Mouse (Mus musculus) mouse embryonic stem cell (cell line): ENCODE results near the gene Crip2.

Source experiments
- in situ Hi-C, 2 experiments: fragments of 300-500 bp; cut with MboI; formaldehyde crosslinking; loops; 1 replicate in 1 of 2; 3 replicates in 1 of 2; pipeline ENCODE4 v1.14.3; 2019 to 2020; ENCODE audit warnings: low sequenced_read_pairs in 2 of 2, low pct_unique_long_range_greater_than_20kb in 1 of 2, mixed read lengths in 1 of 2; ENCODE audit not compliant: unreplicated experiment in 1 of 2

Crip2 gene

GRCm38 (mm10) chr12:113139908-113140615, at the start of gene Crip2:
Gene Crip2, plus strand, starts transcription at chr12:113140236.
- in situ Hi-C loops: no loop called here

- in situ Hi-C loops: no loop called here
Measured at GRCm38 (mm10) chr12:113097040-113097439, 43.0 kb upstream of the Crip2 start.

GRCm38 (mm10) chr12:113097749-113098281, 42.2 kb upstream of the Crip2 start, which contains the start of gene Mta1:
Gene Mta1, plus strand, starts transcription at chr12:113098278.
- in situ Hi-C loops: no loop called here

- in situ Hi-C loops: no loop called here
Measured at GRCm38 (mm10) chr12:113098530-113099151, 41.4 kb upstream of the Crip2 start.

GRCm38 (mm10) chr12:113099470-113100237, 40.4 kb upstream of the Crip2 start:
- in situ Hi-C loops: no loop called here

- in situ Hi-C loops: no loop called here
Measured at GRCm38 (mm10) chr12:113100448-113101076, 39.5 kb upstream of the Crip2 start.

- in situ Hi-C loops: no loop called here
Measured at GRCm38 (mm10) chr12:113101251-113101960, 38.6 kb upstream of the Crip2 start.

- in situ Hi-C loops: no loop called here
Measured at GRCm38 (mm10) chr12:113102461-113102860, 37.6 kb upstream of the Crip2 start.

GRCm38 (mm10) chr12:113103846-113104451, 36.1 kb upstream of the Crip2 start:
- in situ Hi-C loops: no loop called here

- in situ Hi-C loops: no loop called here
Measured at GRCm38 (mm10) chr12:113106386-113106785, 33.6 kb upstream of the Crip2 start.

GRCm38 (mm10) chr12:113107431-113108124, 32.5 kb upstream of the Crip2 start:
- in situ Hi-C loops: no loop called here

- in situ Hi-C loops: no loop called here
Measured at GRCm38 (mm10) chr12:113108528-113109283, 31.3 kb upstream of the Crip2 start.

- in situ Hi-C loops: no loop called here
Measured at GRCm38 (mm10) chr12:113109801-113110200, 30.2 kb upstream of the Crip2 start.

- in situ Hi-C loops: no loop called here
Measured at GRCm38 (mm10) chr12:113114141-113114540, 25.9 kb upstream of the Crip2 start.

- in situ Hi-C loops: no loop called here
Measured at GRCm38 (mm10) chr12:113114856-113115538, 25.0 kb upstream of the Crip2 start.
